Mouse (Mus musculus): ENCODE measurements at regions not wholly inside any gene's neighbourhood (a gene's known extent, or its start where the extent isn't known, plus 50 kb on each side); places are given as distances from the start of the nearest gene placed in this dataset.

- DNase-seq (ENCODE audit: low spot score in 2 of 2) = no peak
Observed at GRCm38 (mm10) chr3:131698070-131698750, 133.6 kb downstream of the Papss1 start.

GRCm38 (mm10) chr3:131703134-131703533 lies 138.6 kb downstream of the Papss1 start:
- no peak for DNase-seq (ENCODE audit: low spot score in 2 of 2)

GRCm38 (mm10) chr3:131713532-131713931 lies 149.0 kb downstream of the Papss1 start:
- DNase-seq (ENCODE audit: low spot score in 2 of 2) = no peak

- DNase-seq (ENCODE audit: low spot score in 2 of 2) = no peak
Observed at GRCm38 (mm10) chr3:131718761-131719160, 154.2 kb downstream of the Papss1 start.

- DNase-seq (ENCODE audit: low spot score in 2 of 2) = no peak
Observed at GRCm38 (mm10) chr3:131728618-131729017, 164.1 kb downstream of the Papss1 start.

- no peak for DNase-seq (ENCODE audit: low spot score in 2 of 2)
Observed at GRCm38 (mm10) chr3:131734226-131734625, 169.7 kb downstream of the Papss1 start.

GRCm38 (mm10) chr3:131737461-131737860 lies 172.9 kb downstream of the Papss1 start:
- no peak for DNase-seq (ENCODE audit: low spot score in 2 of 2)

- no peak for DNase-seq (ENCODE audit: low spot score in 2 of 2)
Observed at GRCm38 (mm10) chr3:131737953-131738598, 173.5 kb downstream of the Papss1 start.

- DNase-seq (ENCODE audit: low spot score in 2 of 2) = no peak
Observed at GRCm38 (mm10) chr3:131755537-131755936, 191.0 kb downstream of the Papss1 start.

- no peak for DNase-seq (ENCODE audit: low spot score in 2 of 2)
Observed at GRCm38 (mm10) chr3:131756126-131756525, 191.6 kb downstream of the Papss1 start.

GRCm38 (mm10) chr3:131769976-131770375 lies 205.4 kb downstream of the Papss1 start:
- DNase-seq (ENCODE audit: low spot score in 2 of 2) = no peak

GRCm38 (mm10) chr3:131770486-131770885 lies 205.9 kb downstream of the Papss1 start:
- no peak for DNase-seq (ENCODE audit: low spot score in 2 of 2)

- DNase-seq (ENCODE audit: low spot score in 2 of 2) = no peak
Observed at GRCm38 (mm10) chr3:131771863-131772546, 207.4 kb downstream of the Papss1 start.

GRCm38 (mm10) chr3:131772593-131772992 lies 208.0 kb downstream of the Papss1 start:
- no peak for DNase-seq (ENCODE audit: low spot score in 2 of 2)

- DNase-seq (ENCODE audit: low spot score in 2 of 2) = no peak
Observed at GRCm38 (mm10) chr3:131775431-131775830, 210.9 kb downstream of the Papss1 start.

GRCm38 (mm10) chr3:131776650-131777049 lies 212.1 kb downstream of the Papss1 start:
- DNase-seq (ENCODE audit: low spot score in 2 of 2) = no peak

GRCm38 (mm10) chr3:131779803-131780202 lies 215.2 kb downstream of the Papss1 start:
- no peak for DNase-seq (ENCODE audit: low spot score in 2 of 2)

GRCm38 (mm10) chr3:131785524-131785923 lies 221.0 kb downstream of the Papss1 start:
- no peak for DNase-seq (ENCODE audit: low spot score in 2 of 2)

- DNase-seq (ENCODE audit: low spot score in 2 of 2) = no peak
Observed at GRCm38 (mm10) chr3:131788321-131788720, 223.8 kb downstream of the Papss1 start.

- no peak for DNase-seq (ENCODE audit: low spot score in 2 of 2)
Observed at GRCm38 (mm10) chr3:131789177-131789576, 224.6 kb downstream of the Papss1 start.

- DNase-seq (ENCODE audit: low spot score in 2 of 2) = no peak
Observed at GRCm38 (mm10) chr3:131794056-131794455, 229.5 kb downstream of the Papss1 start.

GRCm38 (mm10) chr3:131795108-131796005 lies 230.8 kb downstream of the Papss1 start:
- DNase-seq (ENCODE audit: low spot score in 2 of 2) = no peak

Data from thymus, postnatal 10 days (tissue).